In genomic region chr19:28560801-28561696, GRCm38 (mm10) we compare ENCODE assay signal across 12 mouse cellular contexts.
DNase-seq lines count a peak whose midpoint lies in the region; ATAC-seq and TF ChIP-seq lines count a peak whose summit lies in the region.
"Had no signal": no experiment of that assay in that cellular context is flagged by ENCODE, and none has a peak within 500 bp of the region (broad histone marks: within the 10 kb centered on the region; RNA-seq: fewer than 3 reads in every experiment).

No protein-coding gene starts in this region.

- no peak for TF ChIP-seq CTCF in lung, embryonic 14.5 days (IDR thresholded peaks at IDR 0.05; ENCODE audit: low read depth)
- no peak for TF ChIP-seq CTCF in lung, adult 2 months (IDR thresholded peaks at IDR 0.05; ENCODE audit: insufficient read depth, low read length)
- no peak for TF ChIP-seq CTCF in kidney, adult 2 months (conservative IDR thresholded peaks at IDR 0.05; ENCODE audit: insufficient read depth, insufficient read length, low read depth, low read length)

- peak; percentile 74 for ATAC-seq in lung, embryonic 14.5 days (ENCODE audit: insufficient read depth)
- no peak for ATAC-seq in embryonic facial prominence, embryonic 13.5 days (ENCODE audit: insufficient number of reproducible peaks, insufficient read depth, low FRiP score, low TSS enrichment, low read depth)
- ATAC-seq in midbrain, embryonic 13.5 days, result peak; percentile 56; the same call in 1 of the 2 replicates
- ATAC-seq: CD4-positive, CD25-positive, alpha-beta regulatory T cell, adult 4 months had no signal

- no peaks in the 10 kb centered on the region for H3K36me3 ChIP-seq in lung, embryonic 14.5 days (ENCODE audit: insufficient read depth)
- no peaks in the 10 kb centered on the region for H3K36me3 ChIP-seq in embryonic facial prominence, embryonic 13.5 days
- H3K36me3 ChIP-seq in kidney, adult 2 months (ENCODE audit: control insufficient read depth, insufficient read depth, low read length), result no peaks in the 10 kb centered on the region
- no peaks in the 10 kb centered on the region for H3K36me3 ChIP-seq in midbrain, embryonic 13.5 days
- H3K36me3 ChIP-seq: liver, embryonic 13.5 days had no signal

- H3K4me2 ChIP-seq in lung, embryonic 14.5 days, result no peak overlapping the region
- no peak overlapping the region for H3K4me2 ChIP-seq in embryonic facial prominence, embryonic 13.5 days
- no peak overlapping the region for H3K4me2 ChIP-seq in midbrain, embryonic 13.5 days (replicated peaks)
- H3K4me2 ChIP-seq: liver, embryonic 13.5 days had no signal

- H3K27me3 ChIP-seq in lung, embryonic 14.5 days (ENCODE audit: insufficient read depth, low read length), result no peaks in the 10 kb centered on the region
- H3K27me3 ChIP-seq in embryonic facial prominence, embryonic 13.5 days, result no peaks in the 10 kb centered on the region
- no peaks in the 10 kb centered on the region for H3K27me3 ChIP-seq in kidney, adult 2 months (replicated peaks; ENCODE audit: control insufficient read depth, insufficient read depth, low read length)
- 0 out of 2 replicates have a peak, but pooled peaks cover 2% of the 10 kb centered on the region for H3K27me3 ChIP-seq in midbrain, embryonic 13.5 days
- H3K27me3 ChIP-seq: liver, embryonic 13.5 days had no signal

- H3K4me1 ChIP-seq in lung, embryonic 14.5 days (ENCODE audit: insufficient read depth), result peaks cover 14% of the 10 kb centered on the region
- peaks cover 3% of the 10 kb centered on the region; the same call in 1 of the 2 replicates for H3K4me1 ChIP-seq in lung, adult 2 months (ENCODE audit: control insufficient read depth, insufficient read depth, low read length)
- H3K4me1 ChIP-seq in embryonic facial prominence, embryonic 13.5 days, result peaks cover 44% of the 10 kb centered on the region
- peaks cover 34% of the 10 kb centered on the region for H3K4me1 ChIP-seq in kidney, adult 2 months (ENCODE audit: control insufficient read depth, insufficient read depth, low read length)
- H3K4me1 ChIP-seq in midbrain, embryonic 13.5 days (replicated peaks), result peaks cover 20% of the 10 kb centered on the region

- TF ChIP-seq POLR2A in lung, adult 2 months (IDR thresholded peaks at IDR 0.05; ENCODE audit: borderline replicate concordance, extremely low read depth, low read depth, low read length), result no peak
- TF ChIP-seq POLR2A in kidney, adult 2 months (IDR thresholded peaks at IDR 0.05; ENCODE audit: low read depth, low read length), result no peak

- H3K9ac ChIP-seq in lung, embryonic 14.5 days, result no peak overlapping the region
- H3K9ac ChIP-seq in embryonic facial prominence, embryonic 13.5 days, result no peak overlapping the region
- H3K9ac ChIP-seq in midbrain, embryonic 13.5 days (replicated peaks), result no peak overlapping the region
- H3K9ac ChIP-seq: liver, embryonic 13.5 days had no signal

- H3K27ac ChIP-seq in lung, embryonic 14.5 days (ENCODE audit: low read depth), result peak overlapping the region; percentile 27; the same call in 1 of the 2 replicates
- 0 out of 2 replicates have a peak overlapping the region, but pooled peaks have one; percentile 28 for H3K27ac ChIP-seq in embryonic facial prominence, embryonic 13.5 days
- peak overlapping the region; percentile 99 for H3K27ac ChIP-seq in kidney, adult 2 months (ENCODE audit: insufficient read depth, low read depth, low read length)
- H3K27ac ChIP-seq in midbrain, embryonic 13.5 days, result 0 out of 2 replicates have a peak overlapping the region, but pooled peaks have one; percentile 7
- H3K27ac ChIP-seq: liver, embryonic 13.5 days had no signal

- peak; percentile 30 for DNase-seq in lung, embryonic 14.5 days
- no peak for DNase-seq in lung, adult 2 months
- peak; percentile 79 for DNase-seq in kidney, adult 2 months
- DNase-seq in urinary bladder, postnatal 10 days (ENCODE audit: low spot score), result no peak
- DNase-seq in cerebellum, postnatal 25 days, result no peak
- no peak for DNase-seq in thymus, postnatal 14 days
- DNase-seq: cerebellum, adult 11 months; liver, embryonic 13.5 days; right cerebral cortex, postnatal 14 days had no signal

- 48% methylated on average over 8 of the region's 8 CpGs for WGBS in lung, embryonic 14.5 days
- WGBS in lung, adult 2 months, result 47% methylated on average over 8 of the region's 8 CpGs
- WGBS in embryonic facial prominence, embryonic 13.5 days, result 41% methylated on average over 8 of the region's 8 CpGs
- WGBS in kidney, adult 2 months, result 20% methylated on average over 8 of the region's 8 CpGs
- WGBS in midbrain, embryonic 13.5 days, result 10% methylated on average over 8 of the region's 8 CpGs

- H3K9me3 ChIP-seq in lung, embryonic 14.5 days (ENCODE audit: low read depth, low read length), result no peaks in the 10 kb centered on the region
- no peaks in the 10 kb centered on the region for H3K9me3 ChIP-seq in embryonic facial prominence, embryonic 13.5 days
- no peaks in the 10 kb centered on the region for H3K9me3 ChIP-seq in midbrain, embryonic 13.5 days
- H3K9me3 ChIP-seq: liver, embryonic 13.5 days had no signal

- no peak overlapping the region for H3K4me3 ChIP-seq in lung, embryonic 14.5 days (ENCODE audit: low read depth, low read length)
- no peak overlapping the region for H3K4me3 ChIP-seq in lung, adult 2 months (replicated peaks; ENCODE audit: extremely low read depth, low read depth, low read length)
- no peak overlapping the region for H3K4me3 ChIP-seq in embryonic facial prominence, embryonic 13.5 days
- H3K4me3 ChIP-seq in kidney, adult 2 months (ENCODE audit: insufficient read depth, low read depth, low read length), result no peak overlapping the region
- H3K4me3 ChIP-seq in midbrain, embryonic 13.5 days (replicated peaks), result no peak overlapping the region
- H3K4me3 ChIP-seq: liver, embryonic 13.5 days had no signal

Comparison
In these comparisons a context has a peak if more than half of its experiments do, and no peak if none do; other contexts are left out.
1. DNase-seq: peak in lung, embryonic 14.5 days (single experiment) and kidney, adult 2 months (single experiment); none in lung, adult 2 months (single experiment), urinary bladder, postnatal 10 days (single experiment), cerebellum, postnatal 25 days (0 of 2) and thymus, postnatal 14 days (single experiment).
2. H3K27ac ChIP-seq: peak in every context shown above with its lines; median percentile 99 in kidney, adult 2 months; 28 in embryonic facial prominence, embryonic 13.5 days; 27 in lung, embryonic 14.5 days; 7 in midbrain, embryonic 13.5 days.